Mouse (Mus musculus): Measurements from ENCODE around the gene Zmynd8. TPM values are rescaled to one million over a fixed set of nuclear protein-coding genes. Genes with fewer than 3 reads are reported as not detected.
A peak's percentile ranks its signal among the peaks of the same experiment; 100 is the strongest.

Gene Zmynd8
- polyA plus RNA-seq, 1 experiment from 2014 or later, result 64.7 TPM

- Histone ChIP-seq H3K27me3 (replicated peaks) (no peaks in the 10 kb centered on the region; the same call in 1 of the 2 replicates), H3K4me3 (replicated peaks) (no peak overlapping the region), H3K27ac (no peak overlapping the region), H3K4me2 (replicated peaks) (peak overlapping the region; percentile 30; the same call in 1 of the 2 replicates), H3K36me3 (no peaks in the 10 kb centered on the region), H3K9me3 (no peaks in the 10 kb centered on the region), H3K9ac (no peak overlapping the region), H3K4me1 (replicated peaks) (peaks cover 12% of the 10 kb centered on the region)
- WGBS, result 37% methylated on average over 11 of the region's 11 CpGs
- no peak for ATAC-seq
Observed at GRCm38 (mm10) chr2:165741526-165742050, 157.2 kb downstream of the Zmynd8 start.

GRCm38 (mm10) chr2:165740982-165741381, 157.8 kb downstream of the Zmynd8 start:
- H3K9me3 ChIP-seq, result no peaks in the 10 kb centered on the region
- ATAC-seq, result no peak
- H3K9ac ChIP-seq, result no peak overlapping the region
- H3K36me3 ChIP-seq, result no peaks in the 10 kb centered on the region
- no peak overlapping the region for H3K4me2 ChIP-seq (replicated peaks)
- H3K27ac ChIP-seq, result no peak overlapping the region
- 16% methylated on average over 9 of the region's 9 CpGs for WGBS
- H3K27me3 ChIP-seq (replicated peaks), result no peaks in the 10 kb centered on the region; the same call in 1 of the 2 replicates
- H3K4me1 ChIP-seq (replicated peaks), result peaks cover 12% of the 10 kb centered on the region
- H3K4me3 ChIP-seq (replicated peaks), result no peak overlapping the region

DNA sequence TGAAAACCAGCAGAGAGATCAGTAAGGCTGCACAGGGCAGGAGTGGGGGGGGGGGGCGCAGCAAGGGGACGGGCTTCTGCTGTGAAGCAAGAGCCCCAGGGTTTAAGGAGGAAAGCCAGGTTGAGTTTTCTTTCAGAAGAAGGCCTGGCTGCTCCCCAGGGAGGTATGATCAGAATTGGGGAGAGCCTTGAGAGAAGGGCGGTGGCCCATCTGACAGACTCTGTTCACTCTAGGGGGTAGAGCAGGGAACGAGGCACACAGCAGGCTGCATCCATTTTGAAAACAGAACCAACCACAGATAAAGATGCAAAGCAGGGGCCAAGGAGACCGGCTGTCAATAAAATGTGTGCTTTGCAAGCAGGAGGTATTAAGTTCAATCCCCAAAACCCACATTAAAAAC, 158.4 kb downstream of the Zmynd8 start:
- H3K4me2 ChIP-seq (replicated peaks), result no peak overlapping the region
- ATAC-seq, result no peak
- H3K9me3 ChIP-seq, result no peaks in the 10 kb centered on the region
- no peak overlapping the region for H3K27ac ChIP-seq
- H3K27me3 ChIP-seq (replicated peaks), result no peaks in the 10 kb centered on the region; the same call in 1 of the 2 replicates
- WGBS, result 62% methylated on average over 5 of the region's 5 CpGs
- no peak overlapping the region for H3K4me3 ChIP-seq (replicated peaks)
- no peaks in the 10 kb centered on the region for H3K36me3 ChIP-seq
- H3K4me1 ChIP-seq (replicated peaks), result peaks cover 12% of the 10 kb centered on the region
- no peak overlapping the region for H3K9ac ChIP-seq

DNA sequence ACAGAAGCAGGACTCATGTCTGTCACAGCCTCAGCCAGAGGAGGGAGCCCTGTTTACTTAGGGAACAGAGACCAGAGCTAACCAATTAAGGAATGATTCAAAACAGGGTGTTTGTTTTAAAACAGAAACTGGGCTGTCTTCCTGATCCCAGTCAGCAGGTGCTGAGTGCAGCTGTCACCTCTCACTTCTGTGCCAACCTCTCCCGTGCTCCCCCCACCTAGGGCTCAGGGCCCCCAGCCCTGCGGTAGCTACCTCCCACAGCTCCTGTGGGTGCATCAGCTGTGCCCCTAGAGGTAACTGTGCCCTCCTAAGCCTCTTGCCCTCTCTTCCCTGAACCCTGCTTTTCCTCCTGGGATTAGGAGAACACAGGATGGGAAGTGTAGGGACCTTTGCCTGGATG, 162.5 kb downstream of the Zmynd8 start:
- H3K4me2 ChIP-seq (replicated peaks), result no peak overlapping the region
- ATAC-seq, result no peak
- WGBS, result 44% methylated on average over 2 of the region's 2 CpGs

More for the DNA sequence above, 162.5 kb downstream of the Zmynd8 start:
- H3K36me3 ChIP-seq, result no peaks in the 10 kb centered on the region
- H3K9me3 ChIP-seq, result no peaks in the 10 kb centered on the region
- H3K27me3 ChIP-seq (replicated peaks), result no peaks in the 10 kb centered on the region
- no peak overlapping the region for H3K9ac ChIP-seq
- 0 out of 2 replicates have a peak, but pooled peaks cover 5% of the 10 kb centered on the region for H3K4me1 ChIP-seq (replicated peaks)
- no peak overlapping the region for H3K4me3 ChIP-seq (replicated peaks)
- H3K27ac ChIP-seq, result no peak overlapping the region

Other genes starting within 250 kb of the Zmynd8 start
- gene Ncoa3, start 93.6 kb upstream of the Zmynd8 start, polyA plus RNA-seq (2015; fragmentation: Nextera tagmentation; extraction: Ambion mirVana), result 10.8 TPM in 2 replicates